Mouse (Mus musculus): Measurements from ENCODE around the gene Bmp5.

The Bmp5 gene

GRCm38 (mm10) chr9:75808659-75809058 lies 33.5 kb downstream of the Bmp5 start:
- no peak for TF ChIP-seq GATA4 (IDR thresholded peaks at IDR 0.05; ENCODE audit: insufficient replicate concordance, low read length)

GRCm38 (mm10) chr9:75815161-75815560 lies 40.0 kb downstream of the Bmp5 start:
- no peak for TF ChIP-seq GATA4 (IDR thresholded peaks at IDR 0.05; ENCODE audit: insufficient replicate concordance, low read length)

GRCm38 (mm10) chr9:75818400-75818799 lies 43.2 kb downstream of the Bmp5 start:
- TF ChIP-seq GATA4 (IDR thresholded peaks at IDR 0.05; ENCODE audit: insufficient replicate concordance, low read length): no peak

- TF ChIP-seq GATA4 (IDR thresholded peaks at IDR 0.05; ENCODE audit: insufficient replicate concordance, low read length): no peak
Measured at GRCm38 (mm10) chr9:75832468-75832867, 57.3 kb downstream of the Bmp5 start.

- TF ChIP-seq GATA4 (IDR thresholded peaks at IDR 0.05; ENCODE audit: insufficient replicate concordance, low read length): no peak
Measured at GRCm38 (mm10) chr9:75833189-75833732, 58.1 kb downstream of the Bmp5 start.

- no peak for TF ChIP-seq GATA4 (IDR thresholded peaks at IDR 0.05; ENCODE audit: insufficient replicate concordance, low read length)
Measured at GRCm38 (mm10) chr9:75839450-75839849, 64.3 kb downstream of the Bmp5 start.

GRCm38 (mm10) chr9:75840841-75841240 lies 65.7 kb downstream of the Bmp5 start:
- TF ChIP-seq GATA4 (IDR thresholded peaks at IDR 0.05; ENCODE audit: insufficient replicate concordance, low read length): no peak

- no peak for TF ChIP-seq GATA4 (IDR thresholded peaks at IDR 0.05; ENCODE audit: insufficient replicate concordance, low read length)
Measured at GRCm38 (mm10) chr9:75846010-75846409, 70.8 kb downstream of the Bmp5 start.

- no peak for TF ChIP-seq GATA4 (IDR thresholded peaks at IDR 0.05; ENCODE audit: insufficient replicate concordance, low read length)
Measured at GRCm38 (mm10) chr9:75850670-75851228, 75.6 kb downstream of the Bmp5 start.

GRCm38 (mm10) chr9:75858161-75858560 lies 83.0 kb downstream of the Bmp5 start:
- no peak for TF ChIP-seq GATA4 (IDR thresholded peaks at IDR 0.05; ENCODE audit: insufficient replicate concordance, low read length)

- TF ChIP-seq GATA4 (IDR thresholded peaks at IDR 0.05; ENCODE audit: insufficient replicate concordance, low read length): no peak
Measured at GRCm38 (mm10) chr9:75858939-75859338, 83.8 kb downstream of the Bmp5 start.

GRCm38 (mm10) chr9:75870332-75871177 lies 95.4 kb downstream of the Bmp5 start:
- TF ChIP-seq GATA4 (IDR thresholded peaks at IDR 0.05; ENCODE audit: insufficient replicate concordance, low read length): no peak

GRCm38 (mm10) chr9:75876333-75876732 lies 101.2 kb downstream of the Bmp5 start:
- no peak for TF ChIP-seq GATA4 (IDR thresholded peaks at IDR 0.05; ENCODE audit: insufficient replicate concordance, low read length)

- TF ChIP-seq GATA4 (IDR thresholded peaks at IDR 0.05; ENCODE audit: insufficient replicate concordance, low read length): no peak
Measured at GRCm38 (mm10) chr9:75883481-75884190, 108.5 kb downstream of the Bmp5 start.

- no peak for TF ChIP-seq GATA4 (IDR thresholded peaks at IDR 0.05; ENCODE audit: insufficient replicate concordance, low read length)
Measured at GRCm38 (mm10) chr9:75886801-75887544, 111.8 kb downstream of the Bmp5 start.
